Mouse (Mus musculus) olfactory bulb, adult 2 months (tissue): ENCODE results near the gene Olfr1339. TPM values are rescaled to one million over a fixed set of nuclear protein-coding genes. Genes with fewer than 3 reads are reported as not detected.

ENCODE experiments used
- H3K27ac ChIP-seq: fragments of 200-500 bp; 2 replicates; pipeline ENCODE4 v1.5.1; 2012; ENCODE audit warnings: low read depth, low read length; ENCODE audit not compliant: insufficient read depth
- H3K4me1 ChIP-seq: fragments of 200-500 bp; 2 replicates; pipeline ENCODE4 v1.6.1; 2012; ENCODE audit warnings: low read length; ENCODE audit not compliant: control insufficient read depth, insufficient read depth
- H3K4me3 ChIP-seq: fragments of 200-500 bp; 2 replicates; pipeline ENCODE4 v1.5.1; 2012; ENCODE audit warnings: mild to moderate bottlenecking, low read depth, low read length, moderate library complexity; ENCODE audit not compliant: insufficient read depth
- CTCF ChIP-seq: fragments of 200-500 bp; IDR thresholded peaks from 2 replicates; pipeline ENCODE4 v1.5.1; 2012; ENCODE audit warnings: low read depth, mild to moderate bottlenecking, low read length, moderate library complexity; ENCODE audit not compliant: insufficient read depth
- POLR2A ChIP-seq: fragments of 200-500 bp; IDR thresholded peaks from 2 replicates; pipeline ENCODE4 v1.6.1; 2012; ENCODE audit warnings: mild to moderate bottlenecking, low read depth, low read length, moderate library complexity; ENCODE audit not compliant: insufficient read depth
- WGBS: fragments of 180-500 bp; shearing (Covaris S2); methylation state at CpG from one replicate; pipeline ENCODE4 v1.1.7; 2018; 5-methylcytosine and 5-hydroxymethylcytosine counted together
- polyA plus RNA-seq: library from polyadenylated mRNA; stranded (reverse); fragments of >200 nt; gene quantifications from 2 replicates; pipeline ENCODE4 v1.2.4, GENCODE M21; 2012; ENCODE audit warnings: low replicate concordance; ENCODE audit not compliant: missing spikeins, insufficient read depth, insufficient read length

Gene Olfr1339
- polyA plus RNA-seq, 1 experiment = not detected

GRCm38 (mm10) chr4:118740988-118741698 is 9.2 kb downstream of the Olfr1339 start:
- no peak overlapping the region for H3K27ac ChIP-seq
- no peaks in the 10 kb centered on the region for H3K4me1 ChIP-seq
- H3K4me3 ChIP-seq = no peak overlapping the region
- no peak for TF ChIP-seq POLR2A
- TF ChIP-seq CTCF = no peak
- WGBS = 14% methylated on average over 11 of the region's 11 CpGs

- Histone ChIP-seq H3K4me1 (no peaks in the 10 kb centered on the region), H3K27ac (no peak overlapping the region), H3K4me3 (no peak overlapping the region)
- TF ChIP-seq POLR2A (no peak), CTCF (no peak)
- 10% methylated on average over 16 of the region's 16 CpGs for WGBS
Observed at GRCm38 (mm10) chr4:118741881-118742280, 9.9 kb downstream of the Olfr1339 start.

- no peaks in the 10 kb centered on the region for H3K4me1 ChIP-seq
- 74% methylated on average over 1 of the region's 1 CpGs for WGBS
- no peak within 1 kb of the TSS for H3K4me3 ChIP-seq
- H3K27ac ChIP-seq = no peak within 1 kb of the TSS
- TF ChIP-seq CTCF = no peak
- TF ChIP-seq POLR2A = no peak
Observed at GRCm38 (mm10) chr4:118758637-118759036, 26.7 kb downstream of the Olfr1339 start, which contains the start of gene Olfr1338. Gene Olfr1338 (minus strand): TSS chr4:118758737.

GRCm38 (mm10) chr4:118782486-118782885 is 50.5 kb downstream of the Olfr1339 start, which contains the start of gene Olfr1337:
Gene Olfr1337 (minus strand): TSS chr4:118782586.
- 82% methylated on average over 2 of the region's 2 CpGs for WGBS
- no peak within 1 kb of the TSS for H3K27ac ChIP-seq
- TF ChIP-seq POLR2A = no peak
- TF ChIP-seq CTCF = no peak
- no peaks in the 10 kb centered on the region for H3K4me1 ChIP-seq
- no peak within 1 kb of the TSS for H3K4me3 ChIP-seq

Other genes starting within 250 kb of the Olfr1339 start
- gene Tie1, start 242.1 kb upstream of the Olfr1339 start, polyA plus RNA-seq = not detected in 2 replicates
- gene 2610528J11Rik, start 205.2 kb upstream of the Olfr1339 start, polyA plus RNA-seq = not detected in 2 replicates
- gene Tmem125, start 188.1 kb upstream of the Olfr1339 start, polyA plus RNA-seq = not detected in 2 replicates
- gene Cfap57, start 111.4 kb upstream of the Olfr1339 start, polyA plus RNA-seq = not detected in 2 replicates
- not detected in 2 replicates for gene Ebna1bp2, start 111.4 kb upstream of the Olfr1339 start, polyA plus RNA-seq
- gene Olfr62, start 73.2 kb upstream of the Olfr1339 start, polyA plus RNA-seq = not detected in 2 replicates
- not detected in 2 replicates for gene Olfr1342, start 39.4 kb upstream of the Olfr1339 start, polyA plus RNA-seq
- not detected in 2 replicates for gene Olfr1341, start 28.7 kb upstream of the Olfr1339 start, polyA plus RNA-seq
- not detected in 2 replicates for gene Olfr1340, start 12.0 kb upstream of the Olfr1339 start, polyA plus RNA-seq
- gene Olfr1338, start 26.6 kb downstream of the Olfr1339 start, polyA plus RNA-seq = not detected in 2 replicates
- gene Olfr1337, start 50.4 kb downstream of the Olfr1339 start, polyA plus RNA-seq = not detected in 2 replicates
- gene Olfr1335, start 77.8 kb downstream of the Olfr1339 start, polyA plus RNA-seq = not detected in 2 replicates
- not detected in 2 replicates for gene Olfr1333, start 104.1 kb downstream of the Olfr1339 start, polyA plus RNA-seq
- gene Olfr1331, start 132.5 kb downstream of the Olfr1339 start, polyA plus RNA-seq = not detected in 2 replicates
- gene Olfr1330, start 156.4 kb downstream of the Olfr1339 start, polyA plus RNA-seq = not detected in 2 replicates
- not detected in 2 replicates for gene Olfr1329, start 185.3 kb downstream of the Olfr1339 start, polyA plus RNA-seq
- gene Olfr1328, start 206.4 kb downstream of the Olfr1339 start, polyA plus RNA-seq = not detected in 2 replicates
- gene Lao1, start 229.4 kb downstream of the Olfr1339 start, polyA plus RNA-seq = not detected in 2 replicates